Mouse (Mus musculus) erythroblast, adult 5-6 weeks (primary cell): ENCODE measurements around the gene Gria1. TPM values are rescaled to one million over a fixed set of nuclear protein-coding genes. Genes with fewer than 3 reads are reported as not detected.

ENCODE experiments used
- ATAC-seq: replicated peaks from 2 replicates; pipeline ENCODE4 v1.8.0; 2016; ENCODE audit warnings: moderate number of reproducible peaks, mild to moderate bottlenecking, moderate TSS enrichment, inconsistent platforms; ENCODE audit not compliant: poor library complexity, low FRiP score, severe bottlenecking
- total RNA-seq, 2 experiments: library from RNA; stranded (forward) in 1 of 2; stranded (reverse) in 1 of 2; fragments of 150-400 nt in 1 of 2; fragments of 200-764, 138-1000 nt in 1 of 2; gene quantifications; 2 replicates each; pipeline versions ENCODE4 v1.2.3 to v1.2.4; 2015 to 2017; ENCODE audit warnings: low replicate concordance in 2 of 2

Gria1 gene
- total RNA-seq, 2 experiments from 2014 or later: not detected

GRCm38 (mm10) chr11:57244543-57244942 is 233.4 kb downstream of the Gria1 start:
- ATAC-seq: no peak

- no peak for ATAC-seq
Observed at GRCm38 (mm10) chr11:57248870-57249269, 237.7 kb downstream of the Gria1 start.

DNA sequence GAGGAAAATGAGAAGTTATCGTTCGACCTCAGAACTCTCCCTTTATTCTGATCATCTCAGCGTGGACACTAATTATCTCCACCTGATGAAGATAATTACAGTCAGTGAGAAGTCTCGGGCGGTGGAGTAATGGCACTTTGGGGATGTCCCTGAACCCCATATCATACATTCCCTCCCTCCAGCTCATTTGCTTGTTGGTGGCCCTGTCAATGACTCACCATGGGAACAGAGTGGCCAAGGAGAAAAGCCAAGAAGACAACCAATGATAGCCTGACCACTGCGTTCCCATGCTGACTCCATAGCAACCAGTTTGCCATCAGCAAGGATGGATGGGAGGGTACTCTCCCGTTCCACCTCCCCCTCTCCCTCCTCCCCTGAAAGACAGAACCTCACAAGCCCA is 238.9 kb downstream of the Gria1 start:
- ATAC-seq: no peak

- ATAC-seq: no peak
Observed at GRCm38 (mm10) chr11:57271687-57272086, 260.5 kb downstream of the Gria1 start.

DNA sequence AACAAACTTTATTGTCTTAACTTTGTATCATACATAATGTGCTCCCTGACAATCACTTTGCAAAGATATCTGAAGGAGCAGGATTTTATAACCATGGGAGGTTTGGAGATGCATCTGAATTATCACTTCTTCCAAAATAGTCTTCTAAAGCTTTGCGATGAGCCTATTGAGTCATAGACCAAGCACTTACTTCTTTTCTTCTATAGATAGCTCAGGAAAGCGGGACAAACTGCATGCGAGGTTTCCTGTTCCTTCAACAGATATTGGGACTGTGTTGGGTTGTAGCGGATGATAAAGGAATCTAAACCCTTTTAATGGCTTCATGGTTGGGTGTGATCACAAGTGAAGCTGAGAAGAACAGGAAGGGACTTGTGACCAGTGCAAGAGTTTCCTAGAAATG is 263.5 kb downstream of the Gria1 start:
- ATAC-seq: no peak

DNA sequence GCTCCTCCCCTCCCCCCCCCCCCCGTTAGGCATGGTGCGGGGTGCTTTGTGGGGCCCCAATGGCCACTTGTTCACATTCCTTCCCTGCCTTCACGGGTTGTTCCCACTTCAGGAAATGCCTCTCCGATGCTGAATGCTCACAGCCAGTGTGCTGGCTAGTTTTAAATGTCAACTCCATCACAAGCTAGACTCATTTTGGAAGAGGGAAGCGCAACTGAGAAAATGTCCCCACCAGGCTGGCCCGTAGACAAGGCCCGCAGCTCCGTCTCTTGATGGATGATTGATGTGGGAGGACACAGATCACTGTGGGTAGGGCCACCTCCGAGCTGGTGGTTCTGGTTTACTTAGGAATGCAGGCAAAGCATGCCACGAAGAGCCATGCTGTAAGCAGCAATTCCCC is 266.9 kb downstream of the Gria1 start:
- no peak for ATAC-seq

DNA sequence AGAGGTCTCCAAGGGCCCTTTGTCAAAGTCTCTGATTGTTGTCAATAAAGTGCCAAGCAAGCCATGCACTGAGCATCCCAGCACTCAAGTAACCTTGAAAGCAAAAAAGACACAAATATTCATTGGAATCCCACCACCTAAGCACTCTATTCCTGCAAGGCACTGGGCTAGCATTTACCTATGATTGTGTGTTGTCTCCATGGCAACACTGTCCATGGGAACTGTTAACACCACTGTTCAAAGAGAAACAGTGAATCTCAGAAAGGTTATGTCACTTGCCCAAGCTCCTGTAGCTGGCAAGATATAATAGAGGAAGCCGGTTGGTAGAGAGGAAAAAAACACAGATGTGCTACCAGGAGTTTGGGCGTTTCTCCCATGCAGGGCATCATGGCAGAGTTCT is 274.9 kb downstream of the Gria1 start:
- ATAC-seq: no peak

DNA sequence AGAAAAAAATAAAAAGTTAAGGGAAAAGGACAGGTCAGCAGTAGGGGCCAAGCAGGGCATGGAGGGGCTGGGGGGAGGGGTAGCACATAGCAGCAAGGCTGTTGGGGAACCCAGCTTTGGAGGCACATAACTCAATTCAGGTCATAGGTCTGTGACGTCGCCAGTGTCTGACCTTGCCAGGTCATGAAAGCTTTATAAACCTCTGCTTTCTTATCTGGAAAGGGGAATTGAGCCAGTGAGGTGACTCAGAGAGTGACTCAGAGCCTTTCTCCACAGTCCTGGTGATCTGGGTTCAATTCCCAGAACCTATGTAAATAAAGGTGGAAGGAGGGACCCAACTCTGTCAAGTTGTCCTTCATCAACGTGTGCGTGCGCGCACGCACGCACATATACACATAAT is 286.2 kb downstream of the Gria1 start:
- no peak for ATAC-seq

- ATAC-seq: no peak
Observed at GRCm38 (mm10) chr11:57298263-57298662, 287.1 kb downstream of the Gria1 start.

DNA sequence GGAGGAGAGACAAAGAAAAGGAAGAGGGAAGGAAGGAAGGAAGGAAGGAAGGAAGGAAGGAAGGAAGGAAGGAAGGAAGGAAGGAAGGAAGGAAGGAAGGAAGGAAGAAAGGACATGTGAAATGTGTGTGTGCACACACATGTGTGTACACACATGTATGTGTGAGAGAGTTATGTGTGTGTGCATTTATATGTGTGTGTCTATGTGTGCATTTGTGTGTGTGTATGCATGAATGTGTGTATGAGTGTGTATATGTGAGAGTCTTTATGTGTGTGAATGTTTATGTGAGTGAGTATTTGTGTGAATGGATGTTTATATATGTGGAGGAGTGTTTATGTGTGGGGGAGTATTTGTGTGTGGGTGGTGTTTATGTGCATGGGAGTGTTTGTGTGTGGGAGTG is 287.5 kb downstream of the Gria1 start:
- ATAC-seq: no peak

DNA sequence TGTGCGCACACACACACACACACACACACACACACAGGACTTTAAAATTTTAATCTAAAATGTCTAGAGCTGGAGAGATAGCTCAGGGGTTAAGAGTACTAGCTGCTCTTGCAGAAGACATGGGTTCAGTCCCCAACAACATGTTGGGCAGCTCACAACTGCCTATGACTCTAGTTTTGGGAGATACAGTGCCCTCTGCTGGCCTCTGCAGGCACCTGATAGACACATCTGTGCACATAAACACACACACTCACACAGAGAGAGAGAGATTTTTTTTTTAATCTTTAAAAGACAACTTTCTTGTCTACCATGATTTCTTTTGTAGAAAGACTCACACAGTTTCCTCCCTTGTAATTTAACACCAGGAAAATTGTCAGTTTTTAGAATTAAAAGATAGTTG is 292.4 kb downstream of the Gria1 start:
- ATAC-seq: no peak

DNA sequence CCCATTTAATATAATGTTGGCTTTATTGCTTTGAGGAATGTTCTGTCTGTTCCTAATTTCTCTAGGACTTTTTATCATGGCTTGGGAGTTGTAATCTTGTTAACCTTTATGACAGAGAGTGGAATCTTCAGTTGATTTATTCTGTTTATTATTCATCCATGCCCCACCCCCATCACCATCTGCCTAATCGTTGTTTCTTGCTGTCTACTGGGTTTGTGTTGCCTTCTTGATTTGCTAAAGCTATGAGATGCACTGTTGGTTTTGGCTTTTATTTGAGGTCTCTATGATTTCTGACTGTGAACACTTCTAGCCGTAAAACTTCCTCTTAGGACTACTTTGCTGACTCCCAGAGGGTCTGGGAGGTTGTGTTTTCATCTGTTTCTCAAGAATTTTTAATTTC is 294.9 kb downstream of the Gria1 start:
- no peak for ATAC-seq

- no peak for ATAC-seq
Observed at GRCm38 (mm10) chr11:57306892-57307291, 295.7 kb downstream of the Gria1 start.

DNA sequence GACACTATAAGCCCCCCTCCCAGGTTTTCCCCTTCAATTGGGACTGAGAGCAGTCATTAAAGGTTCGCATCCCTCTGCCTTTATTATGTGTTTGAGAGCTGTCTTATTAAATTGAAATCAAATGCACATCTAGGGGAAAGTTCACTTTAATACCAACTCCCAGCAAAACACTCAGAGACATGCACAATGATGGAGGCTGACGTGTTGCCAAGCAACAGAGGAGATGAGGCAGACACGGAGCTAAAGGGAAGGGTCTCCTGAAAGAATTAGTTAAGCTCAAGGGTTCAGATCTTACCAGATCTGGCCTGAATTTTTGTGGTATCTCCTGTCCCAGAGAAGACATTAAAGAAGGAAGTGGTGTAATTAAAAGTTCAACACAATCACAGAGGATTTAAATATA is 305.9 kb downstream of the Gria1 start:
- ATAC-seq: no peak

- ATAC-seq: no peak
Observed at GRCm38 (mm10) chr11:57317478-57317877, 306.3 kb downstream of the Gria1 start.

GRCm38 (mm10) chr11:57319374-57319773 is 308.2 kb downstream of the Gria1 start:
- ATAC-seq: no peak

GRCm38 (mm10) chr11:57324099-57324498 is 312.9 kb downstream of the Gria1 start:
- ATAC-seq: no peak
